Mouse (Mus musculus) kidney, postnatal 0 days (tissue): ENCODE results near the gene Hk3. TPM values are rescaled to one million over a fixed set of nuclear protein-coding genes. Genes with fewer than 3 reads are reported as not detected.

ENCODE experiments used
- ATAC-seq: fragments of 200-750 bp; cut with Nextera tagmentation; replicated peaks from 2 replicates; pipeline ENCODE4 v1.8.0; 2017; ENCODE audit warnings: low read depth, moderate number of reproducible peaks, moderate TSS enrichment, moderate library complexity; ENCODE audit not compliant: low FRiP score
- DNase-seq: peaks from one replicate; pipeline ENCODE4 v3.0.0-alpha.2; 2016; ENCODE audit warnings: low spot score
- H3K27ac ChIP-seq: fragments of 300-500 bp; sonication (generic); 2 replicates; pipeline ENCODE4 v1.5.1; 2014; ENCODE audit warnings: mild to moderate bottlenecking
- H3K27me3 ChIP-seq: fragments of 300-500 bp; sonication (generic); 2 replicates; pipeline ENCODE4 v1.6.1; 2014; ENCODE audit warnings: low read length, mixed read lengths; ENCODE audit not compliant: insufficient read depth
- H3K36me3 ChIP-seq: fragments of 300-500 bp; sonication (generic); 2 replicates; pipeline ENCODE4 v1.6.1; 2014; ENCODE audit warnings: low read length, mixed read lengths; ENCODE audit not compliant: insufficient read depth
- H3K4me1 ChIP-seq: fragments of 300-500 bp; sonication (generic); replicated peaks from 2 replicates; pipeline ENCODE4 v1.6.1; 2014; ENCODE audit warnings: antibody characterized with exemption, low read length, mixed read lengths; ENCODE audit not compliant: insufficient read depth
- H3K4me2 ChIP-seq: fragments of 300-500 bp; sonication (generic); 2 replicates; pipeline ENCODE4 v1.6.1; 2014; ENCODE audit warnings: mild to moderate bottlenecking, low read length, moderate library complexity, mixed read lengths
- H3K4me3 ChIP-seq: fragments of 300-500 bp; sonication (generic); replicated peaks from 2 replicates; pipeline ENCODE4 v1.5.1; 2014; ENCODE audit warnings: low read depth, low read length
- H3K9ac ChIP-seq: fragments of 300-500 bp; sonication (generic); 2 replicates; pipeline ENCODE4 v1.6.1; 2014; ENCODE audit warnings: low read depth, low read length
- H3K9me3 ChIP-seq: fragments of 300-500 bp; sonication (generic); replicated peaks from 2 replicates; pipeline ENCODE4 v1.6.1; 2016; ENCODE audit warnings: low read length, inconsistent platforms, mixed read lengths
- CTCF ChIP-seq: IDR thresholded peaks from 2 replicates; pipeline ENCODE4 v1.5.1; 2016; ENCODE audit warnings: antibody characterized with exemption, low read depth, mild to moderate bottlenecking, moderate library complexity
- WGBS: fragments of 180-500 bp; shearing (Covaris S2); extraction: QIAGEN DNeasy Blood & Tissue Kit; methylation state at CpG from one replicate; pipeline ENCODE4 v1.1.7; 2014; 5-methylcytosine and 5-hydroxymethylcytosine counted together
- polyA plus RNA-seq: library from polyadenylated mRNA; unstranded; fragments of >200 nt; fragmentation: Nextera tagmentation; extraction: Ambion mirVana; gene quantifications from 2 replicates; pipeline ENCODE4 v1.2.1, GENCODE M21; 2015

Gene Hk3
- polyA plus RNA-seq, 1 experiment from 2014 or later = 0.61 TPM

DNA sequence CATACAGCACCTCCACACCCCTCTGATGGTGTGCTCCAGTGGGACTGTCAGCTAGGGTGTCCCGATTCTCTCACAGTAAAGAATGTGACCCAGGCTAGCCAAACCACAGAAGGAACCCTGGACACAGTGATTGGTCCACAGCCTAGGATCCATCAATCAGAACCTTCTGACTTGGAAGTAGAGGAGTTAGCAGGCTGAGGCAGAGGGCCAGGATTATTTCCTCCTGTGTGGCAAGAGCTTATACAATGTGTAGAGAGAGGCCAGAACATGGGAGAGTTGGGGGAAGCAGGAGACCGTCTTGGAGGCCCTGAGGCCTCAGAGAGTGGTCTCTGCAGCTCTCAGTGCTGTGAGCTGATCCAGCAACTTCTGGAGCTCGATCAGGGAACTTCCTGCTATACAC lies 60.7 kb downstream of the Hk3 start:
- Histone ChIP-seq H3K27me3 (peaks cover 3% of the 10 kb centered on the region; the same call in 1 of the 2 replicates), H3K4me3 (no peak overlapping the region), H3K4me2 (no peak overlapping the region), H3K9ac (no peak overlapping the region), H3K4me1 (no peaks in the 10 kb centered on the region; the same call in 1 of the 2 replicates), H3K9me3 (no peaks in the 10 kb centered on the region), H3K27ac (no peak overlapping the region), H3K36me3 (no peaks in the 10 kb centered on the region)
- 61% methylated on average over 3 of the region's 3 CpGs for WGBS
- ATAC-seq (no peak), DNase-seq (no peak)
- no peak for TF ChIP-seq CTCF

DNA sequence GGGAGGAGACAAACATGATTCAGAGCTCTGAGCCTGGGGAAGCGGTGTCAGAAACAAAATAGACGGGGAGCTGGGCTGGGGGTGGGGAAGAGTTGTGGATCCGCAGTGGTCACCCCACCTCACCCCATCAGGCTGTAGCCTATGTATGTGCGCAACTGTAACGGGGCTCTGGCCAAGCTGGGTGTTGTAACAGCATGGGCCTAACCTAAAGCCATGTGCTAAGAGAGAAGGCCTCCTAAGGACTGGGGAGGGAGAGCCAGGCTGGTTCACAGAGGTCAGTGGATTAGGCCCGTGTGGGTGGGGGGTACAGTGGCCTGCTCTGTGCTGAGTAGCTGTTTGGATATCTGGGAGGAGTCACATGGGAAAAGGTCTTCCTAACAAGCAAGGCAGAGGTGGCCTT lies 61.3 kb downstream of the Hk3 start:
- Histone ChIP-seq H3K27me3 (peaks cover 6% of the 10 kb centered on the region; the same call in 1 of the 2 replicates), H3K4me3 (no peak overlapping the region), H3K4me1 (no peaks in the 10 kb centered on the region; the same call in 1 of the 2 replicates), H3K36me3 (no peaks in the 10 kb centered on the region), H3K4me2 (no peak overlapping the region), H3K9ac (no peak overlapping the region), H3K9me3 (no peaks in the 10 kb centered on the region), H3K27ac (no peak overlapping the region)
- DNase-seq = no peak
- ATAC-seq = no peak
- TF ChIP-seq CTCF = no peak
- WGBS = 40% methylated on average over 6 of the region's 6 CpGs

DNA sequence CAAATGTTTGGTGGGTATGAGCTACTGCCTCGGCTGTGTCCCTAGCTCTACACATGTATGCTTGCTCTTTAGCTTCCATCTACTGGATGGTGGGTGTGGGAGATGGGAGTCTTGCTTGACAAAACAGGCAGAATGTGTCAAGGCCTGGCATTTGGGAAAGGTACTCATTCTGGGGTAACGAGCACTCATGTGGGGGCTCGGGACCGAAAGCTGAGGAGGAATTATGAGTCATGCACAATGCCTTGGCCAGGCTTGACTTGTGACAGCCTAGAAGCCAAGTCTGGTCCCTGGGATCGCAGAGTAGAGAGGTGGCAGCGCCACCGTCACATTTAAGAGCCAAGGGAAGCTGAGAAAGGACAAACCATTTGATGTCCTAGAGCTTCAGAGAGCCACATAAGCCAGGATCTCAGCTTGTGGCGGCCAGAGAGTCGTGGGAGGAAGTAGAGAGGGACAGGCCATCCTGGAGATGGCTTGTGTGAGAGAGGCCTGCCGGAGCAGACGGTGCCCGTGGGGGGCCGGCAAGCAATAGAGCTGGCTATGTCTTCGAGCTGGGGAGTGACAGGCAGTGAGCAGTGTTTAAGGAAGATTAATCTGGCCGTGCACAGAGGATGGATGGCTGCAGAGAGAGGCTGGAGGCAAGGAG lies 62.0 kb downstream of the Hk3 start:
- H3K27me3 ChIP-seq = peaks cover 6% of the 10 kb centered on the region; the same call in 1 of the 2 replicates
- WGBS = 46% methylated on average over 15 of the region's 15 CpGs
- no peaks in the 10 kb centered on the region for H3K36me3 ChIP-seq
- no peaks in the 10 kb centered on the region; the same call in 1 of the 2 replicates for H3K4me1 ChIP-seq
- H3K4me2 ChIP-seq = no peak overlapping the region
- no peak overlapping the region for H3K4me3 ChIP-seq
- no peak for TF ChIP-seq CTCF
- no peak overlapping the region for H3K9ac ChIP-seq
- ATAC-seq (no peak), DNase-seq (no peak)
- no peaks in the 10 kb centered on the region for H3K9me3 ChIP-seq
- H3K27ac ChIP-seq = no peak overlapping the region

DNA sequence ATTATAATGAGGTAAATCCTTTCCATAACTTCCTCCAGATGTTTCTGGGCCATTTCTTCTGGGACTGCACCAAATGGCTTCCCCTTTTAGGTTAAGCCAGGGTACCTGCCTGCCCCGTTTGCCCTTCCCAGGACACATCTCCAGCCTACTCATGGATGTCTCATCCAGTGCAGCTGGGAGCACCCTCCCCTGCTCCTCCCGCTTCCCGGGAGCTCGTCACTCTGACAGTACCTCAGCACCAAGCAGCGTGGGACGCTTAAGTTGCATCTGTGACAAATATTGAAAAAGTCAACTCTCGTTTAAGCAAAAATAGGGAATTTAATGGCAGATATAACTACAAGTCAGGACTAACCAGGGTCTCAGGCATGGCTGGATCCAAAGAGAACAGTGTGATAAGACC lies 63.9 kb downstream of the Hk3 start:
- no peak for TF ChIP-seq CTCF
- H3K9ac ChIP-seq = no peak overlapping the region
- H3K36me3 ChIP-seq = no peaks in the 10 kb centered on the region
- H3K4me1 ChIP-seq = no peaks in the 10 kb centered on the region; the same call in 1 of the 2 replicates
- H3K9me3 ChIP-seq = no peaks in the 10 kb centered on the region
- WGBS = 65% methylated on average over 7 of the region's 7 CpGs
- ATAC-seq (no peak), DNase-seq (no peak)
- H3K27ac ChIP-seq = no peak overlapping the region
- peaks cover 11% of the 10 kb centered on the region; the same call in 1 of the 2 replicates for H3K27me3 ChIP-seq
- no peak overlapping the region for H3K4me2 ChIP-seq
- H3K4me3 ChIP-seq = no peak overlapping the region

Other genes with a start within 250 kb of the Hk3 start
- not detected in 2 replicates for gene Eif4e1b, start 237.4 kb downstream of the Hk3 start, polyA plus RNA-seq
- 12.8 and 13.0 TPM in 2 replicates for gene Tspan17, start 232.0 kb downstream of the Hk3 start, polyA plus RNA-seq
- gene Unc5a, start 72.0 kb downstream of the Hk3 start, polyA plus RNA-seq = 1.4 and 1.5 TPM in 2 replicates
- gene Uimc1, start 78.9 kb upstream of the Hk3 start, polyA plus RNA-seq = 24.6 and 27.9 TPM in 2 replicates
- gene Zfp346, start 83.9 kb upstream of the Hk3 start, polyA plus RNA-seq = 11.8 and 13.1 TPM in 2 replicates
- gene Gm17617, start 112.2 kb upstream of the Hk3 start, polyA plus RNA-seq = not detected in 2 replicates
- gene Fgfr4, start 131.3 kb upstream of the Hk3 start, polyA plus RNA-seq = 14.6 and 15.8 TPM in 2 replicates
- gene Nsd1, start 188.4 kb upstream of the Hk3 start, polyA plus RNA-seq = 51.7 and 52.5 TPM in 2 replicates